Mouse (Mus musculus) small intestine, adult 10 weeks (tissue): ENCODE data around the gene Dnttip1. TPM values are rescaled to one million over a fixed set of nuclear protein-coding genes. Genes with fewer than 3 reads are reported as not detected.

Source experiments
- polyA plus RNA-seq: library from polyadenylated mRNA; stranded (reverse); fragments of 350-450 nt; fragmentation: Illumina TruSeq; extraction: RNeasy Lipid Tissue Mini Kit (QIAGEN cat#74804); gene quantifications from one replicate; pipeline ENCODE4 v1.2.3, GENCODE M21; 2014; ENCODE audit warnings: low replicate concordance

Dnttip1 gene
- polyA plus RNA-seq: 3.3 TPM

GRCm38 (mm10) chr2:164745843-164746479 is at the start of gene Dnttip1, which contains the start of gene Wfdc3:
TSS of gene Dnttip1 (plus strand) at chr2:164745983.
TSS of gene Wfdc3 (minus strand) at chr2:164745931.

GRCm38 (mm10) chr2:164698201-164698600 is 47.6 kb upstream of the Dnttip1 start, which contains the start of gene Spint4:
TSS of gene Spint4 (plus strand) at chr2:164698501.

GRCm38 (mm10) chr2:164715005-164715404 is 30.8 kb upstream of the Dnttip1 start, which contains the start of gene Spint5:
TSS of gene Spint5 (plus strand) at chr2:164715305.

GRCm38 (mm10) chr2:164769258-164770037 is 23.7 kb downstream of the Dnttip1 start, which contains the start of gene Ube2c:
TSS of gene Ube2c (plus strand) at chr2:164769898.

GRCm38 (mm10) chr2:164779481-164780086 is 33.8 kb downstream of the Dnttip1 start, which contains the start of gene Tnnc2:
TSS of gene Tnnc2 (minus strand) at chr2:164779967.

GRCm38 (mm10) chr2:164785481-164786387 is 40.0 kb downstream of the Dnttip1 start, which contains the start of gene Snx21:
TSS of gene Snx21 (plus strand) at chr2:164785823.

GRCm38 (mm10) chr2:164804533-164805331 is 58.9 kb downstream of the Dnttip1 start, which contains the start of the genes Acot8 and Zswim3:
TSS of gene Acot8 (minus strand) at chr2:164804882.
TSS of gene Zswim3 (plus strand) at chr2:164805098.

Other genes with a start within 250 kb of the Dnttip1 start
- 4.8 TPM for gene Pigt, start 248.5 kb upstream of the Dnttip1 start, polyA plus RNA-seq
- not detected for gene Wfdc2, start 183.6 kb upstream of the Dnttip1 start, polyA plus RNA-seq
- gene Spint3, start 172.5 kb upstream of the Dnttip1 start, polyA plus RNA-seq: not detected
- not detected for gene Wfdc6a, start 160.5 kb upstream of the Dnttip1 start, polyA plus RNA-seq
- not detected for gene Eppin, start 152.4 kb upstream of the Dnttip1 start, polyA plus RNA-seq
- not detected for gene Wfdc6b, start 132.5 kb upstream of the Dnttip1 start, polyA plus RNA-seq
- not detected for gene Wfdc8, start 132.4 kb upstream of the Dnttip1 start, polyA plus RNA-seq
- 1.9 TPM for gene Wfdc16, start 107.2 kb upstream of the Dnttip1 start, polyA plus RNA-seq
- not detected for gene Wfdc10, start 89.9 kb upstream of the Dnttip1 start, polyA plus RNA-seq
- not detected for gene Wfdc9, start 89.4 kb upstream of the Dnttip1 start, polyA plus RNA-seq
- gene Wfdc11, start 71.9 kb upstream of the Dnttip1 start, polyA plus RNA-seq: not detected
- gene Wfdc13, start 60.9 kb upstream of the Dnttip1 start, polyA plus RNA-seq: not detected
- not detected for gene Spint4, start 47.5 kb upstream of the Dnttip1 start, polyA plus RNA-seq
- not detected for gene Spint5, start 30.7 kb upstream of the Dnttip1 start, polyA plus RNA-seq
- gene Wfdc3, start 52 bp upstream of the Dnttip1 start, polyA plus RNA-seq: 0.71 TPM
- gene Ube2c, start 23.9 kb downstream of the Dnttip1 start, polyA plus RNA-seq: 13.1 TPM
- not detected for gene Tnnc2, start 34.0 kb downstream of the Dnttip1 start, polyA plus RNA-seq
- gene Snx21, start 39.8 kb downstream of the Dnttip1 start, polyA plus RNA-seq: 1.2 TPM
- 2.0 TPM for gene Acot8, start 58.9 kb downstream of the Dnttip1 start, polyA plus RNA-seq
- 1.6 TPM for gene Zswim3, start 59.1 kb downstream of the Dnttip1 start, polyA plus RNA-seq
- gene Zswim1, start 76.7 kb downstream of the Dnttip1 start, polyA plus RNA-seq: 1.1 TPM
- not detected for gene Spata25, start 82.6 kb downstream of the Dnttip1 start, polyA plus RNA-seq
- gene Ctsa, start 86.9 kb downstream of the Dnttip1 start, polyA plus RNA-seq: 26.4 TPM
- gene Neurl2, start 87.5 kb downstream of the Dnttip1 start, polyA plus RNA-seq: not detected
- 0.30 TPM for gene Pltp, start 111.7 kb downstream of the Dnttip1 start, polyA plus RNA-seq
- gene Pcif1, start 133.3 kb downstream of the Dnttip1 start, polyA plus RNA-seq: 3.1 TPM
- gene Zfp335, start 165.8 kb downstream of the Dnttip1 start, polyA plus RNA-seq: 0.15 TPM
- gene Mmp9, start 194.8 kb downstream of the Dnttip1 start, polyA plus RNA-seq: 12.7 TPM
- gene Slc12a5, start 214.8 kb downstream of the Dnttip1 start, polyA plus RNA-seq: not detected